Mouse (Mus musculus) adrenal gland, adult (tissue): ENCODE results near the gene Abat.

Experiments used
- DNase-seq, 2 experiments: peaks; one replicate each; pipeline ENCODE4 v3.0.0; 2022 to 2023; ENCODE audit warnings: low spot score in 1 of 2; ENCODE audit not compliant: inconsistent age in 2 of 2

The Abat gene

GRCm38 (mm10) chr16:8570901-8571615 lies 57.8 kb downstream of the Abat start:
- DNase-seq = no peak

GRCm38 (mm10) chr16:8573041-8573440 lies 59.8 kb downstream of the Abat start:
- DNase-seq = no peak

- DNase-seq = no peak
Observed at GRCm38 (mm10) chr16:8573751-8574150, 60.5 kb downstream of the Abat start.

GRCm38 (mm10) chr16:8574316-8574715 lies 61.1 kb downstream of the Abat start:
- DNase-seq = no peak

DNA sequence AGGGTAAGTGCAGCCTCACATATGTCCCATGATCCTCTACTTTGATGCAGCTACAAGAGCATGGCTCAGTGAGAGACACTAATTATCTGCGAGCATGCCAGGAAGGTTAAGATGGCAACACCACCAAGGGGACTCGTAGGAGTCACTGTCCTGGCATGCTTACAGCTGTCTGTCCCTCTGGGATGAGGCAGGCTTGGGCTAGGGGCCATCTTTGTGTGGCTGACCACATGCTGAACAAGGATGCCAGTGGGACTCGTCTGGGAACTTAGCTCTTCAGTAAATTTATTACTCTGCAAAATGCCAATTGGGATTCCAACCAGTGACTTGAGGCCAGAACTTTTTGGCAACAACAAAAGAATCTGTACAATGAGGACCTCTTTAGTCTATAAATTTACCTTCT lies 62.9 kb downstream of the Abat start:
- DNase-seq = no peak

GRCm38 (mm10) chr16:8576901-8577300 lies 63.7 kb downstream of the Abat start:
- no peak for DNase-seq

DNA sequence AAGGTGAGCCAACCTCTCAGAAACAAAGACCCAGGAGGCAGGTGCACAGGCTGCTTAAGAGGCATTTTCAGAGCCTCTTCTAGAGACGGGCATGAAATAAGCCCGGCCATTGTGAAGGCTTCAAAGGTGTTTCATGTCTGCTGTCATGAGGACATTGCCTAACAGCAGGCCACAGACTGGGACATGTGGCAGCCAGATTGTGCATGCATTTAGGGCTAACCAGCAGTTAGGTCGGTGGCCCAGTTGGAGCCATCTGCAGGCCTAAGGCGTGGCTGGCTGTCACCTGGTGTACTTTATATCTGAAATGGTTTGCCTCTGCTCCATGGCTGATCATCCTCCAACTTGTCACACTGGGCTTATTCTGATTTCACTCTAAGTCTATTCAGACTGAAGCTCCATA lies 65.1 kb downstream of the Abat start:
- no peak for DNase-seq

GRCm38 (mm10) chr16:8579546-8579945 lies 66.3 kb downstream of the Abat start:
- DNase-seq = no peak

- no peak for DNase-seq
Observed at GRCm38 (mm10) chr16:8581661-8582239, 68.5 kb downstream of the Abat start.

- DNase-seq = no peak
Observed at GRCm38 (mm10) chr16:8582579-8583295, 69.5 kb downstream of the Abat start.

DNA sequence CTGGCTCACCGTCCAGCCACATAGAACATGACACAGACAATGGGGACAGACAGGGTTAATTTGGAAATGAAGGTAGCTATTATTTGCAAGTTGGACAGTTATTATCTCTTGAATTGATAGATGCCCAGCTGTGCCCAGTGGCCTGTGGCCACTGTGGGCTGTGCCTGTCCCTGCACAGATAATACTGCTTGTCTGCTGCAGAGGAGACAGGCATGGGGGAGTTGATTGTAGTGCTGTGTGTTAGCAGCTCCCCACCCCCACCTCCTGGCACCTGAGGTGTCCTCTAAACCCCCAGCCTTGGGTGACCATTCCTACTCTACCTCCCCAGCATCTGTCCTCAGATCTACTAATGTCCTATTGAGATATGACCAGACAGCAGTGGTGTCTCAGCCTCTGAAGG lies 71.0 kb downstream of the Abat start:
- no peak for DNase-seq

- peak in 1 of 2 experiments; percentile 54 for DNase-seq
Observed at GRCm38 (mm10) chr16:8585056-8585455, 71.8 kb downstream of the Abat start.

- DNase-seq = no peak
Observed at GRCm38 (mm10) chr16:8595411-8595810, 82.2 kb downstream of the Abat start.

- no peak for DNase-seq
Observed at GRCm38 (mm10) chr16:8596336-8596735, 83.1 kb downstream of the Abat start.

- no peak for DNase-seq
Observed at GRCm38 (mm10) chr16:8597516-8597915, 84.3 kb downstream of the Abat start.

DNA sequence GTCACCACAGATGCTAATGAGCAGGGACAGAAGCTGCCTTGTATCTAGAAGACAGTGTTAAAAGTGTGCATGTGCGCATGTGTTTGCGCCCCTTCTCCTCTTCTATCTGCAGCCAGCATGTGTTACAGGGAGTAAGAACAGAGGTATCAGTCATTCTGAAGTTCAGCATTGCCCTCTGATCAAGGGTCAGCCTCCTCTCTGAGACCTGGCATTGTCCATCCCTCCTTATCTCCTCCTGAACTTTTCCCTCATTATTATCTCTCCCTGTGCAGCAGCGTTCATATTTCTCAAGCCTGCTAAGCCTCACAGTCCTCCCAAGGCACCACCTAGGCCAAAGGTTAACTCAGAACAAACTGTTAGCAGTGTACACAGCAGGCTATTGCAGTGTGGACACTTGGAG lies 90.6 kb downstream of the Abat start:
- no peak for DNase-seq

DNA sequence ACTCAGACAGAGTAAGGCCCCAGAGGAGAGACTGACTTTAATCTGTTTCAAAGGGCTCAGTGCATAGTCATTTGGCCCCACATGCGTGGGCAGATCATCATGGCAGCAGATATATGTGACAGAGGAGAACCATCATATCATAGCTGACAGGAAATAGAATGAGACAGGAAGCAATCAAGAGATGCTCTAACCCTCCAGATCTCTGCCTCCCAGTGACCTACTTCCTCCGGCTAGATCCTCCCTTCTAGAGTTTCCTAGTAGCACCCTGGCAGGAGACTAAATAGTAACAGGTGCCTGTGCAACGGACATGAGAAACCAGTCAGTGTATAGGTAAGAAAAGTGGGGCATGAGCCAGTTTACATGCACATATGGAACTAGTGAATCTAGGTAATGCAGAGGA lies 97.2 kb downstream of the Abat start:
- DNase-seq = no peak

- no peak for DNase-seq
Observed at GRCm38 (mm10) chr16:8612214-8613005, 99.2 kb downstream of the Abat start.

- DNase-seq = no peak
Observed at GRCm38 (mm10) chr16:8613039-8613438, 99.8 kb downstream of the Abat start.

GRCm38 (mm10) chr16:8613447-8613846 lies 100.2 kb downstream of the Abat start:
- no peak for DNase-seq

GRCm38 (mm10) chr16:8619659-8620314 lies 106.6 kb downstream of the Abat start:
- no peak for DNase-seq
